Mouse (Mus musculus) limb, embryonic 10.5 days (tissue): Measurements from ENCODE around the gene Tnfrsf26. TPM values are rescaled to one million over a fixed set of nuclear protein-coding genes. Genes with fewer than 3 reads are reported as not detected.

Source experiments
- DNase-seq: peaks from one replicate; pipeline ENCODE4 v3.0.0-alpha.2; 2017; ENCODE audit warnings: low spot score
- H3K27ac ChIP-seq: fragments of 300-500 bp; sonication (generic); 2 replicates; pipeline ENCODE4 v1.5.1; 2016; ENCODE audit warnings: mild to moderate bottlenecking
- H3K27me3 ChIP-seq: fragments of 300-500 bp; sonication (generic); 2 replicates; pipeline ENCODE4 v1.6.1; 2016; ENCODE audit warnings: low read depth, mild to moderate bottlenecking; ENCODE audit not compliant: poor library complexity, severe bottlenecking
- H3K36me3 ChIP-seq: fragments of 300-500 bp; sonication (generic); 2 replicates; pipeline ENCODE4 v1.6.1; 2016; ENCODE audit warnings: mild to moderate bottlenecking, moderate library complexity
- H3K4me1 ChIP-seq: fragments of 300-500 bp; sonication (generic); 2 replicates; pipeline ENCODE4 v1.6.1; 2016
- H3K4me3 ChIP-seq: fragments of 300-500 bp; sonication (generic); 2 replicates; pipeline ENCODE4 v1.5.1; 2016; ENCODE audit warnings: mild to moderate bottlenecking, moderate library complexity
- H3K9me3 ChIP-seq: fragments of 300-500 bp; sonication (generic); replicated peaks from 2 replicates; pipeline ENCODE4 v1.6.1; 2016; ENCODE audit warnings: mild to moderate bottlenecking
- WGBS: fragments of 180-500 bp; shearing (Covaris S2); methylation state at CpG from one replicate; pipeline ENCODE4 v1.1.7; 2016; 5-methylcytosine and 5-hydroxymethylcytosine counted together
- microRNA-seq: library from miRNA; unstranded; fragments of <30 nt; microRNA quantifications from one replicate; pipeline ENCODE4, GENCODE M21; 2017
- polyA plus RNA-seq: library from polyadenylated mRNA; unstranded; fragments of >200 nt; fragmentation: Nextera tagmentation; extraction: Ambion mirVana; gene quantifications from 2 replicates; pipeline ENCODE4 v1.2.1, GENCODE M21; 2016

Gene Tnfrsf26
- polyA plus RNA-seq, 1 experiment from 2014 or later = 0.09 TPM

GRCm38 (mm10) chr7:143587586-143587985 lies 40.9 kb downstream of the Tnfrsf26 start:
- Histone ChIP-seq H3K27ac (no peak overlapping the region), H3K4me1 (no peaks in the 10 kb centered on the region), H3K27me3 (no peaks in the 10 kb centered on the region), H3K36me3 (peaks cover 99% of the 10 kb centered on the region), H3K4me3 (no peak overlapping the region), H3K9me3 (no peaks in the 10 kb centered on the region)
- no peak for DNase-seq
- WGBS = 89% methylated on average over 5 of the region's 5 CpGs

GRCm38 (mm10) chr7:143583956-143584355 lies 44.6 kb downstream of the Tnfrsf26 start:
- H3K4me1 ChIP-seq = no peaks in the 10 kb centered on the region
- peak; percentile 68 for DNase-seq
- peaks cover 98% of the 10 kb centered on the region for H3K36me3 ChIP-seq
- no peak overlapping the region for H3K4me3 ChIP-seq
- WGBS = 48% methylated on average over 3 of the region's 3 CpGs
- no peaks in the 10 kb centered on the region for H3K27me3 ChIP-seq
- H3K27ac ChIP-seq = no peak overlapping the region
- no peaks in the 10 kb centered on the region for H3K9me3 ChIP-seq

GRCm38 (mm10) chr7:143583025-143583424 lies 45.5 kb downstream of the Tnfrsf26 start:
- Histone ChIP-seq H3K4me1 (no peaks in the 10 kb centered on the region), H3K4me3 (no peak overlapping the region), H3K9me3 (no peaks in the 10 kb centered on the region), H3K36me3 (peaks cover 98% of the 10 kb centered on the region), H3K27ac (no peak overlapping the region), H3K27me3 (no peaks in the 10 kb centered on the region)
- WGBS = 96% methylated on average over 5 of the region's 5 CpGs
- DNase-seq = no peak

GRCm38 (mm10) chr7:143575751-143576150 lies 52.8 kb downstream of the Tnfrsf26 start:
- no peaks in the 10 kb centered on the region for H3K27me3 ChIP-seq
- no peak overlapping the region for H3K4me3 ChIP-seq
- 92% methylated on average over 11 of the region's 11 CpGs for WGBS
- no peaks in the 10 kb centered on the region for H3K4me1 ChIP-seq
- peaks cover 99% of the 10 kb centered on the region for H3K36me3 ChIP-seq
- no peak for DNase-seq
- H3K9me3 ChIP-seq = no peaks in the 10 kb centered on the region
- no peak overlapping the region for H3K27ac ChIP-seq

GRCm38 (mm10) chr7:143565648-143566039 lies 62.9 kb downstream of the Tnfrsf26 start:
- no peaks in the 10 kb centered on the region for H3K27me3 ChIP-seq
- H3K36me3 ChIP-seq = peaks cover 99% of the 10 kb centered on the region
- H3K4me3 ChIP-seq = no peak overlapping the region
- DNase-seq = no peak
- 88% methylated on average over 3 of the region's 3 CpGs for WGBS
- no peaks in the 10 kb centered on the region for H3K9me3 ChIP-seq
- H3K4me1 ChIP-seq = no peaks in the 10 kb centered on the region
- no peak overlapping the region for H3K27ac ChIP-seq

GRCm38 (mm10) chr7:143565015-143565647 lies 63.4 kb downstream of the Tnfrsf26 start:
- no peak overlapping the region for H3K4me3 ChIP-seq
- DNase-seq = no peak
- WGBS = 95% methylated on average over 6 of the region's 6 CpGs
- H3K36me3 ChIP-seq = peaks cover 99% of the 10 kb centered on the region
- H3K4me1 ChIP-seq = no peaks in the 10 kb centered on the region
- H3K27me3 ChIP-seq = no peaks in the 10 kb centered on the region
- H3K9me3 ChIP-seq = no peaks in the 10 kb centered on the region
- H3K27ac ChIP-seq = no peak overlapping the region

- Histone ChIP-seq H3K4me3 (no peak overlapping the region), H3K9me3 (no peaks in the 10 kb centered on the region), H3K36me3 (peaks cover 99% of the 10 kb centered on the region), H3K27me3 (no peaks in the 10 kb centered on the region), H3K4me1 (no peaks in the 10 kb centered on the region), H3K27ac (no peak overlapping the region)
- DNase-seq = no peak
- 89% methylated on average over 5 of the region's 5 CpGs for WGBS
Observed at GRCm38 (mm10) chr7:143563787-143564186, 64.7 kb downstream of the Tnfrsf26 start.

Small RNAs within 50 kb of the gene (microRNA-seq; reads per million reads assigned to microRNA genes)
- gene Mir7064 = 1.8 reads per million

Other genes starting within 250 kb of the Tnfrsf26 start
- gene Cdkn1c, start 167.7 kb downstream of the Tnfrsf26 start, polyA plus RNA-seq = 317 and 593 TPM in 2 replicates
- gene Slc22a18, start 155.0 kb downstream of the Tnfrsf26 start, polyA plus RNA-seq = 0.25 and 0.53 TPM in 2 replicates
- 2.6 and 3.1 TPM in 2 replicates for gene Phlda2, start 125.6 kb downstream of the Tnfrsf26 start, polyA plus RNA-seq
- gene Nap1l4, start 79.6 kb downstream of the Tnfrsf26 start, polyA plus RNA-seq = 385 and 410 TPM in 2 replicates
- gene Cars, start 28.6 kb downstream of the Tnfrsf26 start, polyA plus RNA-seq = 79.2 and 88.3 TPM in 2 replicates
- 9.3 and 9.8 TPM in 2 replicates for gene Tnfrsf22, start 20.9 kb upstream of the Tnfrsf26 start, polyA plus RNA-seq
- gene Tnfrsf23, start 57.1 kb upstream of the Tnfrsf26 start, polyA plus RNA-seq = 0.25 TPM in 1 of 2 replicates, not detected in the other
- gene Osbpl5, start 128.3 kb upstream of the Tnfrsf26 start, polyA plus RNA-seq = 12.3 and 19.9 TPM in 2 replicates
- gene Mrgprg, start 138.3 kb upstream of the Tnfrsf26 start, polyA plus RNA-seq = not detected in 2 replicates
- 1.1 and 1.9 TPM in 2 replicates for gene Mrgpre, start 155.8 kb upstream of the Tnfrsf26 start, polyA plus RNA-seq
- gene Nadsyn1, start 194.1 kb upstream of the Tnfrsf26 start, polyA plus RNA-seq = 10.3 and 10.4 TPM in 2 replicates
- gene Dhcr7, start 194.4 kb upstream of the Tnfrsf26 start, polyA plus RNA-seq = 69.7 and 70.5 TPM in 2 replicates
- gene Gm498, start 238.1 kb upstream of the Tnfrsf26 start, polyA plus RNA-seq = not detected in 2 replicates